Mouse (Mus musculus): ENCODE results near the gene Clcnka. TPM values are rescaled to one million over a fixed set of nuclear protein-coding genes. Genes with fewer than 3 reads are reported as not detected.

Clcnka gene
- polyA plus RNA-seq (2015; fragmentation: Nextera tagmentation; extraction: Ambion mirVana), result 0.10 TPM in 1 of 2 replicates, not detected in the other

DNA sequence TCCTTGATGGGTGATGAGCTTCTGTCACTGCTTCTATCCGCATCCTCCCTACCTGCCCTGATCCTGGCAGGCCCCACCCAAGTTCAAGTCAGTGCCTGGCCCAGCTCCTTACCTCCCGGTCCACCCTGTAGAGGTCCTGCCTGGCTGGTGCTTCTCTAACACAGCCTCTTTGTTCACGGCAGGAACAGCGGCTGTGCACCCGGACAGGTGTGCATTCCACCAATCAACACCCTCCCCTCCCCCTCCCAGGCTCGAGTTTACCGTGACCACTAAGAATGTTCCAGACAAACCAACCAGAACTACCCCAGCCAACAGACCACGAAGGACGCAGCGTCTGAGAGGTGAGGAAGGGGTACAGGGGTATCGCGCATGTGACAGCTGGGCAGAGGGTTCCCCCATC lies at the start of gene Clcnka:
Clcnka (minus strand) TSS at position 180 of the 400 bp plus-strand sequence.
- ATAC-seq (ENCODE audit: extremely low read depth, insufficient number of reproducible peaks, low FRiP score, low TSS enrichment), result no peak
- Histone ChIP-seq H3K4me1 (peaks cover 9% of the 10 kb centered on the region; the same call in 1 of the 2 replicates), H3K9ac (no peak within 1 kb of the TSS; the same call in 1 of the 2 replicates), H3K4me3 (no peak within 1 kb of the TSS), H3K36me3 (no peaks in the 10 kb centered on the region), H3K4me2 (no peak within 1 kb of the TSS), H3K27me3 (replicated peaks) (peaks cover 38% of the 10 kb centered on the region), H3K9me3 (no peaks in the 10 kb centered on the region), H3K27ac (replicated peaks) (no peak within 1 kb of the TSS)
- 49% methylated on average over 12 of the region's 12 CpGs for WGBS

DNA sequence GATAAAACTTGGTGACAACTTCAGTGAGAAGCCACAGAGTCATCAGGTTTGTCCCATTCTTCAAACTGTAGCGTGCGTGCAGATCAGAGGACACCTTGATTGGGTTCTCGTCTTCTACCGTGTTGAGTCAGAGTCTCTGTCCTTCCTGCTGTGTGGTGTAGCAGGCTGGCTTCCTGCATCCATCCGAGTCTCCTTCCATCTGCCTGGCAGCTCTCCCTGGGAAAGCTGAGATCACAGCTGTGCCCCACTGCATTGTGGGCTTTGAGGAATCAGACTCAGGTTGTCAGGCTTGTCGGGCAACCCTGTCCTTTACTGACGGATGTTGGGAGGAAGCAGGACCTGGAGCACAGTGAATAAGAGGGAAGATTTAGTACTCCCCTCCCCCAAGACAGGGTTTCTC lies 47.7 kb upstream of the Clcnka start:
- Histone ChIP-seq H3K27me3 (replicated peaks) (no peaks in the 10 kb centered on the region), H3K36me3 (peaks cover 46% of the 10 kb centered on the region), H3K4me3 (no peak overlapping the region), H3K9ac (peak overlapping the region; percentile 97; the same call in 1 of the 2 replicates), H3K4me1 (peaks cover 28% of the 10 kb centered on the region), H3K9me3 (no peaks in the 10 kb centered on the region), H3K4me2 (peak overlapping the region; percentile 89; the same call in 1 of the 2 replicates), H3K27ac (replicated peaks) (no peak overlapping the region)
- no peak for ATAC-seq (ENCODE audit: extremely low read depth, insufficient number of reproducible peaks, low FRiP score, low TSS enrichment)
- 63% methylated on average over 7 of the region's 7 CpGs for WGBS

- WGBS, result 14% methylated on average over 14 of the region's 14 CpGs
- Histone ChIP-seq H3K4me3 (peak overlapping the region; percentile 99), H3K4me2 (peak overlapping the region; percentile 89), H3K9me3 (no peaks in the 10 kb centered on the region), H3K4me1 (peaks cover 26% of the 10 kb centered on the region), H3K9ac (peak overlapping the region; percentile 97), H3K36me3 (peaks cover 40% of the 10 kb centered on the region), H3K27ac (replicated peaks) (peak overlapping the region; percentile 80; the same call in 1 of the 2 replicates), H3K27me3 (replicated peaks) (no peaks in the 10 kb centered on the region)
- no peak for ATAC-seq (ENCODE audit: extremely low read depth, insufficient number of reproducible peaks, low FRiP score, low TSS enrichment)
Observed at GRCm38 (mm10) chr4:141445328-141445720, 46.8 kb upstream of the Clcnka start.

GRCm38 (mm10) chr4:141444451-141445327 lies 46.2 kb upstream of the Clcnka start, which contains the start of gene Zbtb17:
Gene Zbtb17 (plus strand): TSS chr4:141444654.
- Histone ChIP-seq H3K9me3 (no peaks in the 10 kb centered on the region), H3K9ac (peak within 1 kb of the TSS; percentile 97), H3K4me2 (peak within 1 kb of the TSS; percentile 89), H3K27ac (replicated peaks) (peak within 1 kb of the TSS; percentile 80), H3K4me1 (peaks cover 26% of the 10 kb centered on the region), H3K4me3 (peak within 1 kb of the TSS; percentile 99), H3K27me3 (replicated peaks) (no peaks in the 10 kb centered on the region), H3K36me3 (peaks cover 34% of the 10 kb centered on the region)
- WGBS, result under 1% methylated on average over 69 of the region's 102 CpGs
- ATAC-seq (ENCODE audit: extremely low read depth, insufficient number of reproducible peaks, low FRiP score, low TSS enrichment), result peak; percentile 81

DNA sequence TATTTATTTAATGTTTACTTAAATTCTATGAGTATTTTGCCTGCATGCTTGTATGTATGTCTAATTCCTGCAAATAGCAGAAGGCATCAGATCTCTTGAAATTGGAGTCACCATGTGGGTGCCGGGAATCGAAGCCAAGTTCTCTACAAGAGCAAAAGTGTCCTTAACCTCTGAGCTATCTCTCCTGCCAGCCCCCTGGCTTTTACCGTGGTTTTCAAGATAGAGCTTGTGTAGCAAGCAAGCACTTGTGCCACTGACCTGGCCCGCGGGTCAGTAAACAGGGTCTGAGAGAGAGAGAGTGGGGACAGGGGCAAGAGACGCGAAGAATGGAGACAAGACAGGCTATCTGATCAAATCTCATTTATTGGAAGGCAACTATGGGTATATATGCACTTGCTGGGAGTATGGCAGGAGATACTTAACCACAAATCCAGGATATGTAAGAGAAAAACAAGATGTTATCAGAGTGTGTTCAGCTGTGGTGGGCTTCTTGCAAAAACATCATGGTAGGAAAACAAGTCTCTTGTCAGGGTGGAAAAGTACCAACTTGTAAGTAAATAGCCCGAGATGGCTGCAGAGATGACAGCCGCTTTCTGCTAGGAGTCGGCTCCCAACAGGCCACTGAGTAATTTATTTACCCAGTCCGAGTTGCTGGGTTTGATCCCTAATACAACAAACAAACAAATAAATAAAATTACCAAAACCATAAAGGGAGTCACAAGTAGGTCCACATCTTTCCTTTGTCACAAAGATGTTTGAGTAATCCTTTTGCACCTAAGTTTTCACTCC lies 45.3 kb upstream of the Clcnka start:
- H3K9me3 ChIP-seq, result no peaks in the 10 kb centered on the region
- ATAC-seq (ENCODE audit: extremely low read depth, insufficient number of reproducible peaks, low FRiP score, low TSS enrichment), result no peak
- H3K27me3 ChIP-seq (replicated peaks), result no peaks in the 10 kb centered on the region
- 41% methylated on average over 11 of the region's 11 CpGs for WGBS
- peaks cover 26% of the 10 kb centered on the region for H3K36me3 ChIP-seq
- peaks cover 26% of the 10 kb centered on the region for H3K4me1 ChIP-seq
- H3K4me3 ChIP-seq, result peak overlapping the region; percentile 99
- peak overlapping the region; percentile 37; the same call in 1 of the 2 replicates for H3K27ac ChIP-seq (replicated peaks)
- peak overlapping the region; percentile 97 for H3K9ac ChIP-seq
- H3K4me2 ChIP-seq, result peak overlapping the region; percentile 89

DNA sequence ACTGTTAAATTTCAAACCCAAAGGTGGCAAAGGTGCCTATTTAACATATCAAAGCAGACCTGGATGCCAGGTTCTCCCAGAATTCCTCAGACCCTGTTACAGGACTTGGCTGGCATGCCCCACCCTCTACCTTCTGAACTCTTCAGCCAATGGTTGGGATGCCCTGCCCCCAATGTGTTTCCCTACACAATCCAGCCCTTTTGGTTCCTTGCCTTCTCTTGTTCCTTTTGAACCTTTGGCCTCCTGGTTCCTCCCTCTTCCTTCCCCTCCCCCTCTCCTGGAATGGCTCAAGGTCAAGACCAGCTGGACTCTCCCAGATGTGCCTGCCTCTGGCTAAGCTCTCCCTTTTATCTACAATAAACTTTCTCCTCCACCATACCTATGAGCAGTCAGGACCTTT lies 42.4 kb upstream of the Clcnka start:
- no peaks in the 10 kb centered on the region for H3K9me3 ChIP-seq
- H3K27me3 ChIP-seq (replicated peaks), result no peaks in the 10 kb centered on the region
- peaks cover 19% of the 10 kb centered on the region for H3K4me1 ChIP-seq
- no peak overlapping the region for H3K9ac ChIP-seq
- H3K36me3 ChIP-seq, result no peaks in the 10 kb centered on the region
- no peak overlapping the region for H3K4me3 ChIP-seq
- H3K4me2 ChIP-seq, result no peak overlapping the region
- H3K27ac ChIP-seq (replicated peaks), result no peak overlapping the region
- no peak for ATAC-seq (ENCODE audit: extremely low read depth, insufficient number of reproducible peaks, low FRiP score, low TSS enrichment)

- Histone ChIP-seq H3K9me3 (no peaks in the 10 kb centered on the region), H3K4me3 (no peak overlapping the region), H3K4me2 (no peak overlapping the region), H3K4me1 (peaks cover 11% of the 10 kb centered on the region), H3K27ac (replicated peaks) (no peak overlapping the region), H3K27me3 (replicated peaks) (no peaks in the 10 kb centered on the region), H3K9ac (no peak overlapping the region), H3K36me3 (no peaks in the 10 kb centered on the region)
- ATAC-seq (ENCODE audit: extremely low read depth, insufficient number of reproducible peaks, low FRiP score, low TSS enrichment), result no peak
- WGBS, result 74% methylated on average over 12 of the region's 12 CpGs
Observed at GRCm38 (mm10) chr4:141439083-141439803, 40.7 kb upstream of the Clcnka start.

GRCm38 (mm10) chr4:141435974-141436373 lies 37.5 kb upstream of the Clcnka start, which contains the start of gene Srarp:
Gene Srarp (minus strand): TSS chr4:141436105.
- Histone ChIP-seq H3K36me3 (no peaks in the 10 kb centered on the region), H3K9me3 (no peaks in the 10 kb centered on the region), H3K27ac (replicated peaks) (no peak within 1 kb of the TSS), H3K9ac (no peak within 1 kb of the TSS), H3K4me2 (no peak within 1 kb of the TSS), H3K4me1 (no peaks in the 10 kb centered on the region), H3K4me3 (no peak within 1 kb of the TSS), H3K27me3 (replicated peaks) (no peaks in the 10 kb centered on the region)
- 72% methylated on average over 1 of the region's 1 CpGs for WGBS
- ATAC-seq (ENCODE audit: extremely low read depth, insufficient number of reproducible peaks, low FRiP score, low TSS enrichment), result no peak

- no peak overlapping the region for H3K9ac ChIP-seq
- no peak; the same call in 1 of the 2 replicates for ATAC-seq (ENCODE audit: extremely low read depth, insufficient number of reproducible peaks, low FRiP score, low TSS enrichment)
- no peaks in the 10 kb centered on the region for H3K4me1 ChIP-seq
- no peak overlapping the region for H3K27ac ChIP-seq (replicated peaks)
- H3K36me3 ChIP-seq, result no peaks in the 10 kb centered on the region
- 72% methylated on average over 18 of the region's 18 CpGs for WGBS
- H3K4me3 ChIP-seq, result no peak overlapping the region
- H3K9me3 ChIP-seq, result no peaks in the 10 kb centered on the region
- no peaks in the 10 kb centered on the region for H3K27me3 ChIP-seq (replicated peaks)
- H3K4me2 ChIP-seq, result no peak overlapping the region
Observed at GRCm38 (mm10) chr4:141433191-141433590, 34.7 kb upstream of the Clcnka start.

DNA sequence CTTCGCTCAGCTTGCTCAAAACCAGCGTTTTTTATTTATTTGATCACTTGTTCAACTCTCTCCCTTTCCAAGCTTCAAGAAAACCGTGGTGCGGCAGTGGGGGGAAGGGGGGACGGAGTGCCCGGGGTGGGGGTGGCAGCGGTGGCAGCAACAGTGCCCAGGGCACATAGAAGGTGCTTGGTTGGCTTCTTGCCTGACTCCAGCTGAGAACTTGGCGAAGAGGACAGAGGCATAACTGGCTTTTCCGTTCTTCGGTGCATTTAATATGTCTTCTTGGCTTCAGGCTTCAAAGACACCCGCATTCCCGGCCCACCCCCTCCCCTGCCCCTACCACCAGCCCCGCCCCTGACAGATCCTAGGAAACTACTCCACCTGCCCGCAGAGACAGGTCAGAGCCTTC lies 34.1 kb upstream of the Clcnka start:
- WGBS, result 52% methylated on average over 14 of the region's 14 CpGs

DNA sequence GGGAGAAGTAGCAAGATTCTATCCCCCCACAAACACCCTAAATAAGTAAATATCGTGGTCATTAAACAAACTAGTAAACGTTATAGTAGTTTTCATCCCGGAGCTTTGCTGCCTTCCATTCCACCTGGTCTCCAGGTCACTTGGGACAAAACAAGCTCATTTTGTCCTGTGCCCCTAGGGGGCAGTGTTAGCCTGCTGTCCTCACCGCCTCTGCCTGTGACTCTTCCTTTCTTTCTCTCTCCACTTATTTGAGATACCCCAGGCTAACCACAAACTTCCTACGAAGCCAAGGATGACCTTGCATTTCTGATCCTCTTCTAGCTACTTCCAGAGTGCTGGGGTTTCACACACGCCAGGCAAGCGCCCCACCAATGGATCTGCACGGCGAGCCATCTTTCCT lies 32.5 kb upstream of the Clcnka start:
- no peak overlapping the region for H3K4me3 ChIP-seq
- H3K36me3 ChIP-seq, result no peaks in the 10 kb centered on the region
- H3K9me3 ChIP-seq, result no peaks in the 10 kb centered on the region
- no peak overlapping the region for H3K9ac ChIP-seq
- H3K27ac ChIP-seq (replicated peaks), result no peak overlapping the region
- H3K4me2 ChIP-seq, result no peak overlapping the region
- H3K4me1 ChIP-seq, result peaks cover 16% of the 10 kb centered on the region
- WGBS, result 41% methylated on average over 9 of the region's 9 CpGs
- H3K27me3 ChIP-seq (replicated peaks), result no peaks in the 10 kb centered on the region
- ATAC-seq (ENCODE audit: extremely low read depth, insufficient number of reproducible peaks, low FRiP score, low TSS enrichment), result no peak

More for the DNA sequence above, 34.1 kb upstream of the Clcnka start:
- Histone ChIP-seq H3K4me1 (no peaks in the 10 kb centered on the region; the same call in 1 of the 2 replicates), H3K9me3 (no peaks in the 10 kb centered on the region), H3K4me2 (no peak overlapping the region), H3K4me3 (no peak overlapping the region), H3K27me3 (replicated peaks) (no peaks in the 10 kb centered on the region), H3K9ac (no peak overlapping the region), H3K36me3 (no peaks in the 10 kb centered on the region), H3K27ac (replicated peaks) (no peak overlapping the region)
- no peak for ATAC-seq (ENCODE audit: extremely low read depth, insufficient number of reproducible peaks, low FRiP score, low TSS enrichment)
